Mouse (Mus musculus): ENCODE results near the gene Suds3.

Gene Suds3

DNA sequence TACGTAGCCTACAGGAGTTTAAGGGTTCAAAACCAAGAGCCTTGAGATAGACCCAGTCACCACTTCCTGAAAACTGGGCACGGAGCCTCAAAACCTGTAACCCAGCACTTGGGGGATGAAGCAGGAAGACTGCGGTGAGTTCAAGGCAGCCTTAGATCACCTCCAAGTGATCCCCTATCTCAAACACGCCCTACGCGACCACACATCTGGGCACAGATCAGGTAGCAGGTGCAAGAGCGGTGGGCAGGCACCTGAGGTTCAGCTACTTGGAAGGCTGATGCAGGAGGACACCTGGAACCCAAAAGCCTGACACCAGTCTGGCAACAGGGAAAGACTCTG, 4.2 kb downstream of the Suds3 start:
- no peak for DNase-seq

DNA sequence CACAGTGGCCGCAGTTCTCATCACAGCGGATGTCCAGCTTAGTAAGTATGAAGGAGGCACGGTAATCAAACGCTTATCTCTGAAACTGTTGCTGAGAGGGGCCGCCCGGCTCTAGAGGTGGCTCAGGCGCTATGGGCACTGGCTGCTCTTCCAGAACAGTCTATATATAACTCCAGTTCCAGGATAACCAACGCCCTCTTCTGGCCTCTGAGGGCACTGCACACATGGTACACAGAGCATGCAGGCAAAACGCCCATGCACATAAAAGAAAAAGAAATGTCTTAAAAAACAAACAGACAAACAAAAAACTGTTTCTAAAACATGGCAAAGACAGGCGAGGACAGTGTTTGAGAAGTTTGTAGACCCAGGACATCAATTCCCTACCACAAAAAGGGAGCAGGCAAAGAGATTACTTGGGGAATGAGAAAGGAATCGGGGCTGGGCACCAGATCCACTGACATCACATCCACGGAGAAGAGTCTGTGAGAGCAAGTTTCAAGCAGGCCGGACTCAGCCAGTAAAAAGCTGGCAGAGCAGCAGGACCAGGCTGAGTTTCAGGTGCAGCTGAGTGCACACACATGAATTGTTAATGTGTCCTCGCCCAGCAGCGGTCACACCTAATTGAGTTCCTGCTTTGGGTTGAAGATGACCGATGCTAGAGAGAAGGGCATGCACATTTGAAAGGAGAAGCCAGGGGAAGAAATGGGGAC, 4.7 kb downstream of the Suds3 start:
- DNase-seq, result peak; percentile 36

DNA sequence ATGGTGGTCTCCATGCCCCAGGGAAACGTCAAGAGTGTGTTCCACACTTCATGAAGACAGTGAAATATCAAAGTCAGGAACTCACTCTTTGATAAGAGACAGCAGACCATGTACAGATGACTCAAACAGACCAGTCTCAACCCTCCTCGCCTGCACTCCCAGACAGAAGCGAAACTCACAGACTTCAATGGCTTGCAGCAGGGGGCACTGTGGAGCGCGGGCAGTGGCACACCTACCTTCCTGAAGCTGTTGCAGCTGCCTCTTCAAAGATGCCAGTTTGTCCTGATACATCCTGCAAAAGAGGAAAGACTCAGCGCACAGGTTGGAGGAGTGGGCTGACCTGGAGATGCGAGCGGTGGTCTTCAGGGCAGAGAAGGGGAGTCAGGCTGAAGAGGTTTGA, 6.4 kb downstream of the Suds3 start:
- DNase-seq, result no peak

DNA sequence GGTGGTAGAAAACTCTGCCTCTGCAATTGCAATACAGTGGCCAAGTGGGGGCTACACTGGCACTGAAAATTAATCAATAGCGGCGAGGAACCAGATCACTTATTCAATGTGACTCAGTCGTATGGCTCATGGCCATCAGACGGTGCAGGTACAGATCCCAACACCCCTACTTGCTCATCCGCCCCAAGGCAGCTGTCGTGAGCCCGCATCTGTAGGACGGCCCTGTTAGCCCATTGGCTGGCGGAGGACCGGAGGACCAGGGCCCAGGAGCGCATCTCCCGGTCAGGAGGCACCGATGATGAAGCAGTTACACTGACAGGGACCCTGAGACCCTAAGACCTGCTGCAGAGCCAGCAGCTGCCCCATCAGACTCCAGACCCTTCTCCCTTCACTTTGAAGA, 7.2 kb downstream of the Suds3 start:
- no peak for DNase-seq

DNA sequence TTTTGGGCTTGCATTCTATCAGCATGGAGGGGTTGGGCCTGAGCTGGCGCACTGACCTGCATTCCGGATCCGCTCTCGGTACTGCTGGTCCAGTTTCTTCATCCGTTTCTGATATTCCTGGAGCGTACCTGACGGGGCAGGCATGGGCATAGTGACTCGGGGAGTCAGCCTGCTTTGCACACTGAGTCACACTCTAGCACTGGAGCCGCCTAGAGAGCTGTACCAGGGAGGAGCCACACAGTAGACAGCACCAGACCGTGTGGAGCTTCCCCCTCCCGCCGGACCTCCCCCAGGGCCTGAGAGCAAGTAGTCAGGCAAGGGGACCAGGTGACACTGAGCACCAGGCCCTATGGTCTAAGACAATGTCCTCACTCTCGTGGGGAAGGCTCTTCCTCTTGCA, 7.6 kb downstream of the Suds3 start:
- DNase-seq, result no peak

DNA sequence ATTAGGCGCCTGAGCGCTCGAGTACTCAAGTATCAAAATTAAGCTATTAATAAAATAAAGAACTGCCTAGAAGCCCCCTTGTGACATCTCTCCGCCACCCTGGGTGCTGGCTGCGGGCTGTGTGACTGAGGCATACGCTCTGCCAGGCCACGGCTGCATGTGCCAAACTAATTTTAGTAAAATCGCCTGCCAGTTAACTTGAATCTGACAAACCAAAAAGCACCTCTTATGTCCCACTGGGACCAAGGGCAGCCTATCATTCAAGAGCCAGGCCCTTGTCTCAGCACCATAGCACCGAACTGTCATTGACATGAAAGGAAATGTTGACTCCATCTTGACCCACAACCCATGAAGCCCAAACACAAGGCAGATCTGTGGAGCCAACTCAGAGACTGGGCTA, 10.2 kb downstream of the Suds3 start:
- DNase-seq, result no peak

DNA sequence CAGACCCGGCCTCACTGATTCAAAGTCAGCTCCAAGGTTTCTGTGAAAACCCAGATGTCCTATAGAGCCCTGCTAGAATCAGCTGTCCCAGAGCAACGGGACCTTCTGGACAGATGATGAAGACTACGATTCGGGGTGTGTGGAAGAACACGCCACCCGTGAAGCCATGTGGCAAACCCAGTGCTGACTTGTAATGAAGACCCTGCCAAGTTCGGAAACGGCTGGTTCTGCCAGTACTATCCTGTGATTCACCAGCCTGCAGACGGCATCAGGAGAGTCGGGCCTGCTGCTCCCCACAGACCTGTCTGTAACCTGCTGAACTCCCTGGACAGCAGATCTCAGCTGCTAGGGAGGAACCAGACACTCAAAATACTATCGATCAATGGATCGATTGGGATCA, 11.6 kb downstream of the Suds3 start:
- no peak for DNase-seq

DNA sequence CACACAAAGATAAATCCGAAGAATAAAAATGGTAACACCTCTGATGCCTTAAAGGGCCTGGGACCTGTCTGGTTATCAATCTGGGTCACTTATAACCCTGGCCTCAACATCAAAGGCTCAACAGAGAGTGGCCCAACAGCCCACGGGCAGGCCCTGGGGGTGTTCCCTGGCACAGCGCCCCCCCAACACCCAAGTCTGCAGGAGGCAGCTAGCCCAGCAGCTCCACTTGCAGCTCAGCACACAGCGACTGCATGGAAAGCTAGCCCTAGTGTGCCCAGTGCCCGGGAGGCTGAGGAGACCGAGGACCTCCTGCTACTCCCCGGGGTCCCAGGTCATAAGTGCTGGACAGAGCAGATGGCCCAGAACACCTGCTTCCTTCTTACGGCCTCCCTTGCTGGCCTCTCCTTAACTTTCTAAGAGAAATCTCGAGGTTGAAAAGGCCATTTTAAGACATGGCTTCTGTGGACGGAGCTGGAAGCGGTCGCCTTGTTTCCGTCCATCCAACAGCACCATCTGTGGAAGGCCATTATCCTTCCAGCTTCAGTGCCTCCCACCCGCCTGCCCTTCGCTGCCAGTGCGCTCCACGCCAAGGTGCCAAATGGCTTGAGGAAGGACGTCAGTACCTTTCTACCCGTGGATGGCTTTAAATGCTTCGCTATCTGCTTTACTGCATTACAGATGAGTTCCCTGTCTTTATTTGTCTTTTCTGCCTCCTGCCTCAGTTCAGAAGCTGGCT, 12.6 kb downstream of the Suds3 start:
- no peak for DNase-seq

DNA sequence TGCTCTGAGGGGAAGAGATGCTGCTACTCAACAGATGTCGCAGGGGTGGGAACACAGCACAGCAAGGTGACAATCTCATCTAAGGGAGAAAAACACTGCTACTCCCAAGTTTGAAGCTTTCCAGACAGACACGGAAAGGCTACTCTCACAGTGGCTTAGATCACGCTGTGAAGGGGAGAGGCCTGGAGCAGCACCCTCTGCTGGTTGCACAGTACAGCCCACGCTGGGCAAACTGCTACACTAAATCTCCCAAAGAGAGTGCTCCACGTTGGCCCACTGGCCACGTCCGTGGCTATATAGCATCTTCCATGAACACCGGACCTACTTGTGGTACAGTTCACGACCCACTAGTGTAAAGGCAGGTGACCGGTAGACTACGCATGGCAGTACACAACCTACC, 16.2 kb downstream of the Suds3 start:
- DNase-seq, result no peak

DNA sequence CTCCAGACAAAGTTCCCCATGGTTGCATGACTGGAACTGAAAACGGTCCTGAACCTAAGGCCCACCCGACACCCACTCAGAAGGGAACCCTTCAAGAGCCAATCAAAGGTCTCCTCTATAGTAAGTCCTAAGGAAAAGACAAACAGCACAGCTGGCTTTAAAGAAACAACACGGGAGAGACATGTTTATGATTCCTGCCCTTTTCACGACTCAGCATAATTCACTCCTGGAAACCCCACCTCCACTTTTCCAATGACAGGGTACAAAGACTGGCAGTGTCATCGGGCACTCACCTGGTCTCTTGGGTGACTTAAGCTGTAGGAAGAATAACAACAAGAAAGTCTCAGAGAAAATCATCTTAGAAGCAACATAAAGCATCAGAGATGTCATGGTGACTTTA, 16.9 kb downstream of the Suds3 start:
- no peak for DNase-seq

DNA sequence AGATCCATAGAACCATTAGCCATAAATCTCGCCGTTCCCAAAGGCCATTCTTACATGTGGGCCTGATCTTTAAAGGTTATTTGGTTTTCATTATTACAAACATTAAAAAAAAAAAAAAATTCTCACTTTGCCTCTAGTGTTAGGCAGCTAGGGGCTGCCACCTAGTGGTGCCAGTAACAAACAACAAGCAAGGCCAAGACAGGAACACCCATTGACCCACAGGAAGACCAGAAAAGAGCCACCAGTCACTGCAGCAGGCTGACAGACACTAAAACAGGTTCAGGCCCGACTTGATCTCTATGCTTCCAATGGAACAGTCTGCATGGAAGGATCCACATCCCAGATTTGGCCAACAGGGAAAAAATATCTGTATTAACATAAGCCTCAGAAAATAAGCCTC, 19.2 kb downstream of the Suds3 start:
- DNase-seq, result peak; percentile 76

DNA sequence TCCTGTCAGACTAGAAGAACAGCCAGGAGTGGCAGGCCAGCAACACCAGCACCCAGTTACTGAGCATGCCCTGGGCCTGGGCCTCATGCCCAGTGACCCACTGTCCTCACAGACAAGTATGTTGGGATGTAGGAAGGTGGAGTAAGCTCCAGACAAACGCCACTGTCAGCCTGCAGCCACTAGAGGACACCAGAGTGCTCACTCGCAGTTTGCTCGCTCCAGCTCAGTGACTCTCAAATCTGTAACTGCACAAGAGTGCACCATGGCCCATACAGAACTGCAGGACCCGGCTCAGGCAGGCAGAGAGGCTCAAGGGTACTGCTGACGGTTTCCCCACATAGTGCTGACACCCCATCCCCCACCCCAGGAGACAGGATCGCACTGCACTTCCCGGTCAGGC, 21.5 kb downstream of the Suds3 start:
- peak; percentile 72 for DNase-seq

DNA sequence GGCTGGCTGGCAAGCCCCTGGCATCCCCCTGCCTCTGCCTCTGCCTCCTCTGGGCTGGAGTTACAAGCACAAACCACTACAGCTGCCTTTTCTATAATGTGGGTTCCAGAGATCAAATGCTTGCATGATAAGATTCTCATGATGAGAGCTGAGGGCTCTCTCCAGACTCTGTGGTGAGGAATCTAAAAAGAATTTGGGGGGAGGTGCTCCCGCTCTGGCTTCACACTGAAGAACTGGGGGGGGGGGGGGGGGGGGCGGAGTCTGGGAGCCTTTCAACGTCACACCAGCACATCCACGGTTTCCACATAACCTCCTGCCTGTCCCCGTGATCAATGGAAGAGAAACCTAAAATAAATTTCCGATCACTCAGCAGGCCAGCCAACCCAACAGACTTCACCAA, 26.1 kb downstream of the Suds3 start:
- DNase-seq, result no peak

DNA sequence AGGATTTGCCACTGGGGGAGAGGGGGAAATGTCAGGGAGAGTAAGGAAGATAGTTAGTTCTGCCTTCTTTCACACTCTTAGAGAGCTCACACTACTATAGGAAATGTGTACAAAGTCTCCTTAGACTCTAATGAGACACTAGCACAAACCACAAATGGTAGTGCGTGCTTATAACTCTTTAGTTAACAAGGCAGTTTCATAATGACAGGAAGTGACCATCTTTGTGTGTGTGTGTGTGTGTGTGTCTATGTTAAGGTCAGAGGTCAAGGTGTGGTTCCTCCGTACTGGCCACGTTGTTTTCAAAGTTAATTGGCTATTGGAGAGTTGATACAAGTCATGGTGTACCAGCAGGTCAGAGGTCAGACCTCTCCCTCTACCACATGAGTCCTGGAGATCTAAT, 26.8 kb downstream of the Suds3 start:
- no peak for DNase-seq

DNA sequence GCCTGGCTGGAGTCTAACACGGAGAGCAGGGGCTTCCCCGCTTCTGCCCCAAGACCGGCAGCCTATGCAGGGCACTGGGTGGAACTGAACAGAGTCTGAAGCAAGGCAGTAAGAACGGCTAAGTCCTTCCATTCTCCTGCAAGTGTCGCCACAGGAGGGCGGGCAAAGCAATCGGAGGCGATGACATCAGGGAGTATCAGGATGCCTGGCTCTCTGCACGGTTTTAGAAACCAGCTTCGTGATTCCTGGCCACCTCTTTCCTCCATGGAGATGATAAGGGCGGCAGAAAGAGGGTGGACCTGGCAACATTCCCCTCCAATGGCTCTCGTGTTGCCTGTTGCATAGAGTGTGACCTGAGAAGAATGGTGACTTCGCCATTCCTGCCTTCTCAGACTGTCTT, 28.2 kb downstream of the Suds3 start:
- DNase-seq, result no peak

DNA sequence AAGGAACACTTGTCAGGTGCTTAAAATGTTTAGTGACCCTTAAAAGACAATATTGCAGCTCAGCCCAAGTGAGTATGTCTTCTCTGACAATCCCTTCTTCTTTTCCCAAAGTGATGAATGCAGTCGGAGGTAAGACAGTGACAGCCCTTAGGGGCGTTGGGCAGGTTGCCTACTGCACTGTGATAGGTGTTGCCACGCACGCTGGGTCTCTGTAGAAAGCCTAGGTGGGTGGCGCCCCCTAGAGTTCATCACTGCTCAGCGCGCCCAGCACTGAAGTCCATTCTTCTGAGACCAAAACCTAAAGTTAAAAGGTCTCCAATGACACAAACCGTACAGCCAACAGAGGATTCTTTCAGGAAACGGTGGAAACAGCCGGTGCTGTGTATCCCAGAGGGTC, 46.4 kb downstream of the Suds3 start:
- DNase-seq, result peak; percentile 41

DNA sequence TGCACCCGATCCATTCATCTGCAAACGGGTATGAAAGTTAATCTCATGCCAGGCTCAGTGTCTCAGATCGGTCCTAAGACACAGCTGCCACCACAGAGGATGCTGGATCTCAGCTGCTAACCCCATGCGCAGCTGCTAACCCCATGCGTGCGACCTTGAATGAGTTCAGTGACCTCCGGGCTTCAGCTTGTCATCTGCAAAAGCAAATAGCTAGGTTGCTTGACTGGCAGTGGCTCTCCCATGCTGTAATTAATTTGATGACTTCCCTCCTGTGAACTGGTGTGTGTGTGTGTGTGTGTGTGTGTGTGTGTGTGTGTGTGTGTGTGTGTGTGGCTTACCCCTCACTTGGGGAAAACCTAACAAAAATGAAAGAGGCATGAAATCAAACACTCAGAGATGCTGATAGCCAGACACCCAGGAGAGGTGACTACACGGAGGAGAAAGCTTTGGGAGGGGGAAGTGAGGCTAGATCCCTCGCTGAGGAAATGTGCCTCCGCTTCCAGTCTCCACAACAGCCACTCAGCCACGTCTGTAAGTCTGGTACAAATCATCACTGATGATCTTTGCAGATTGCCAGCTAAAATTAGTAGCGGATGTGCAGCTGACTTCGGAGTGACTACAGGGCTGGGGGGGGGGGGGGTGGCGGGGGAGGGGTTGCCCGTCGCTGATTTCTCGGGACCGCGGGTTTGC, 47.0 kb downstream of the Suds3 start:
- no peak for DNase-seq

DNA sequence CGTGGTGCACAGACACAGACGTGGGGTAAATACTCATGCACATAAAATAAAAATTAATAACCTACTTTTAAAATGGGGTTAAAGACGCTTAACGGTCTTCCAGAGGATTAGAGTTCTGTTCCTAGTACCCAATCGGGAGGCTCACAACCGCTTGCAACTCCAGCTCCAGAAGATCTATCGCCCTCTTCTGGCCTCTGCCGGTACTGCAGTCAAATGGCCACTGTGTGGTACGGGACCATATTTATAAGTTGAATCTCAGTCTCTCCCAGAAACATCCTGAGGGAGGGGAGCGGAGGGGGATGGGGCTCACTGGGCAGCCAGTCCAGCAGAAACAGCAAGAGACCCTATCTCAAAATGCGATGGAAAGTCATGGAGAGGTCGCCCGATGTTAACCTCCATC, 47.7 kb downstream of the Suds3 start:
- peak; percentile 25 for DNase-seq

DNA sequence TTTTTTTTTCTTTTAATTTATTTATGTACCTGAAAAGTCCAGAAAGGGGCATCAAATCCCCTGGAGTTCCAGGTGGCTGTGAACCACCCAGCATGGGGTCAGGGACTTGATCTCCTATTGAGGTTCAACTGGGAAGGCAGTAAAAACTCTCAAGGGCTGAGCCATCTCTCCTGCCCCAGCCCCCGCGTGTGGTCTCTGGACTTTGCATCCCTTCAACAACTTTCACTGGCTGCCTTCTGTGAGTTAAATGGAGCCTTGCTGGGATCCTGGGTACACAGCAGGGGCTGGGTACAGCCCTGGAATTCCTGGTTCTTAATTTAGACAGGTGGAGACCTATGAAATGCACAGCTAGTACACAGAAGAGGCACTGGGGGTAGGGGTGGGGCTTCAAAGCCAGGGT, 54.7 kb downstream of the Suds3 start:
- DNase-seq, result no peak

DNA sequence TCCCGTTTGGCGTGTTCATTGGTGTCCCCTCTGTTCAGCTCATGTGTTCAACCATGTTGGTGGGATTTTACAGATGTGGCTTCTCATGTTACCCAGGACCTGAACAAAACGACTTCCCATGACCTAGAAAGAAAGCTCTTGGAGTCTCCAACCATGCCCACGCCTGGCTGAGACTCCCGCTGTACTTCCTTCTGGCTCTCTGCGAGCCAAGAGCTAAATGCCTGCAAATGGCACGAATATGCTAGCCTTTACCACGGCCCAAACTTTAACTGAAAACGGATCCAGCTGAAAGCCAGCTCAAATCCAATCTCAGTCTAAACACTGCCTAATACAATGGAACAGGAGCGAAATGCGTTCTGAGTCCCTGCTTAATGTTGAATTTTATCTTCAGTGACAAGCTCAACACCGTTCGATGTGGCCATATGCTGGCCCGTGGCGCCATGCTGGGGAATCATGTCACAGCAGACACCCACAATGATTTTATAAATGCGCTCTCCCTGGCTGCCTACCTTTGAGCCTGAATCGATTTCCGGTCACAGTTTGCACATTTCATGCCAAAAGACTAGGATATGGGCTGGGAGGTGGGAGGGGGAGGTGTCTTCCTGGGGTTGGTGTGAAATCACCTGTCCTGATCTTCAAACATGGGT, 55.3 kb downstream of the Suds3 start:
- DNase-seq, result no peak

DNA sequence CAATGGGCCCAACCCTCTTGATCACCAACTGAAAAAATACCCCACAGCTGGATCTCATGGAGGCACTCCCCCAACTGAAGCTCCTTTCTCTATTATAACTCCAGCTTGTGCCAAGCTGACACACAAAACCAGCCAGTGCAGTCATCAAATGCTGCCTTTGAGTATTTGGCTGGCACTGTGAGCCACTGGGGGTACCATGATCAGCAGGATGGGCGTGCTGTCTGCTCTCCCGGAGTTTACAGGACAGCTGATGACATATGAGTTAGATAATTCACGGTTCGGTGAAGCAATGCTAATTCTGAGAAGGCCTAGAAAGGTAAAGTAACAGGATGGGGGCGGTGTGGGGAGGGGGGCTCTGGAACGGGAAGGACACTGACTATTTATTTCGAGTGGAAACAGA, 66.0 kb downstream of the Suds3 start:
- DNase-seq, result no peak

DNA sequence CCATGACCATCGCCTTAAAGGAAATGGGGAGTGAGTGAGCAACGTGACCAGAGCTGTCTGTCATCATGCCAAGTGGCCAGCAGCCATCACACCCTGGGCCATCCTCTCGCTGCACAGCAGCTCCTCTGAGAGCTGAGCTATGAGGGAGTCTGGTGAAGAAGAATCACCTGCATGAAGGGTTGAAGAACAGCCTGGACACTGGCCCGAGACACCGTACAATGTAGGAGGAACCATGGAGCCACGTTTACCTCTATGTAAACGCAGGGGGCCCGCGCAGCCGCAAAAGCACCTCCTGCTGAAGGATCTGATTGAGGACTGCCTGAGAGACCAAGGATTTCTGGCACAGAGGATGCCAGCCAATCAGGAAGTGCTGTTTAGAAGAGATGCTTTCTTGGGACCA, 70.8 kb downstream of the Suds3 start:
- peak; percentile 8 for DNase-seq

DNA sequence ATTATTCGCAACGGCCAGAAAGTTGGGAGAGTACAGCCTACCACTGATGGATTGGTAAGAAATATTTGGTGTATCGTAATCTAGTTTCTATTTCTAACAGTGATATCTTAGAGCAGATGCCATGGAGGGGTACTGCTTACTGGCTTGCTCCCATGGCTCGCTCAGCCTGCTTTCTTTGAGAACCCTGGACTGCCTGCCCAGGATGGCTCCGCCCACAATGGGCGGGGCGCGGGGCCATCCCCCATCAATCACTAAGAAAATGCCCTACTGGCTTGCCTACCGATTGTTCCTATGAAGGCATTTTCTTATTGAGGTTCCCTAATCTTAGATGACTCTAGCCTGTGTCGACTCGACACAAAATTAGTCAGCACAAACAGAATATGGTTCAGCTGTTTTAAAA, 73.3 kb downstream of the Suds3 start:
- no peak for DNase-seq

Measured in kidney, postnatal 10 days (tissue).